Mouse (Mus musculus) stomach, postnatal 0 days (tissue): ENCODE data around the gene Hinfp.

ENCODE experiments used
- CTCF ChIP-seq: IDR thresholded peaks from 2 replicates; pipeline ENCODE4 v1.5.1; 2016; ENCODE audit warnings: antibody characterized with exemption, low read depth, mild to moderate bottlenecking, moderate library complexity
- EP300 ChIP-seq: optimal IDR thresholded peaks from 2 replicates; pipeline ENCODE3; 2016; ENCODE audit warnings: antibody characterized with exemption

DNA sequence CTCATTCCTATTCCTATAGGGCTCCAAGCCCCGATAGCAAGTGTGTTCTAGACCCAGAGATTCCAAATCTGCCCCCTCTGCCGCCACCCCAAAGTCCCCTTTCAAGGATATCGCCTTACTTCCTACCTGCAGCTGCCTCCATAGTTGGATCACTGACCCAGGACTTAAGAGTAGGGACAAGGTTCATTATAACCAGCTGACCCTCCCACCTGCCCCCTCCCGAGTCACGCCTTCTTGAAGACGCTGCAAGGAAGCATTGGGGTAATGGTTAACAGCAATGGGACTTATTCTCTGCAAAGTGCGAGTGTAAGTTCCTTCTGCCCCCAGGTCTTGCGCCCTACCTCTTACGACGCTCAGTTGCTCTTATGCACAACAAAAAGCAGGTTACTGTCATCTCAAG lies 54.2 kb downstream of the Hinfp start, which contains the start of gene Pdzd3:
- TF ChIP-seq CTCF (no peak), EP300 (no peak)
